Mouse (Mus musculus) heart, embryonic 11.5 days (tissue): Measurements from ENCODE around the gene Tceanc2. TPM values are rescaled to one million over a fixed set of nuclear protein-coding genes. Genes with fewer than 3 reads are reported as not detected.

ENCODE experiments used
- ATAC-seq: fragments of 200-750 bp; cut with Nextera tagmentation; replicated peaks from 2 replicates; pipeline ENCODE4 v1.8.0; 2017; ENCODE audit warnings: moderate library complexity; ENCODE audit not compliant: insufficient number of reproducible peaks, low FRiP score, low TSS enrichment
- H3K27ac ChIP-seq: fragments of 300-500 bp; sonication (generic); 2 replicates; pipeline ENCODE4 v1.5.1; 2014; ENCODE audit warnings: mild to moderate bottlenecking, low read depth, low read length
- H3K27me3 ChIP-seq: fragments of 300-500 bp; sonication (generic); 2 replicates; pipeline ENCODE4 v1.6.1; 2014; ENCODE audit warnings: mild to moderate bottlenecking, low read length, mixed read lengths; ENCODE audit not compliant: control insufficient read depth, insufficient read depth
- H3K36me3 ChIP-seq: fragments of 300-500 bp; sonication (generic); 2 replicates; pipeline ENCODE4 v1.6.1; 2014; ENCODE audit warnings: mild to moderate bottlenecking, low read length, moderate library complexity, mixed read lengths; ENCODE audit not compliant: control insufficient read depth, insufficient read depth
- H3K4me1 ChIP-seq: fragments of 300-500 bp; sonication (generic); 2 replicates; pipeline ENCODE4 v1.6.1; 2014; ENCODE audit warnings: low read length; ENCODE audit not compliant: control insufficient read depth, insufficient read depth
- H3K4me2 ChIP-seq: fragments of 300-500 bp; sonication (generic); 2 replicates; pipeline ENCODE4 v1.6.1; 2014; ENCODE audit warnings: mild to moderate bottlenecking, moderate library complexity
- H3K4me3 ChIP-seq: fragments of 300-500 bp; sonication (generic); 2 replicates; pipeline ENCODE4 v1.5.1; 2014; ENCODE audit warnings: low read depth, low read length
- H3K9ac ChIP-seq: fragments of 300-500 bp; sonication (generic); 2 replicates; pipeline ENCODE4 v1.6.1; 2014; ENCODE audit warnings: mild to moderate bottlenecking, low read depth, low read length, moderate library complexity
- H3K9me3 ChIP-seq: fragments of 300-500 bp; sonication (generic); replicated peaks from 2 replicates; pipeline ENCODE4 v1.6.1; 2016; ENCODE audit warnings: low read length; ENCODE audit not compliant: control insufficient read depth
- WGBS: fragments of 180-500 bp; shearing (Covaris S2); extraction: QIAGEN DNeasy Blood & Tissue Kit; methylation state at CpG from one replicate; pipeline ENCODE4 v1.1.7; 2014; ENCODE audit not compliant: insufficient replicate concordance; 5-methylcytosine and 5-hydroxymethylcytosine counted together
- polyA plus RNA-seq: library from polyadenylated mRNA; unstranded; fragments of >200 nt; fragmentation: Nextera tagmentation; extraction: Ambion mirVana; gene quantifications from 2 replicates; pipeline ENCODE4 v1.2.1, GENCODE M21; 2014

Tceanc2 gene
- polyA plus RNA-seq, 1 experiment from 2014 or later: 19.0 TPM

DNA sequence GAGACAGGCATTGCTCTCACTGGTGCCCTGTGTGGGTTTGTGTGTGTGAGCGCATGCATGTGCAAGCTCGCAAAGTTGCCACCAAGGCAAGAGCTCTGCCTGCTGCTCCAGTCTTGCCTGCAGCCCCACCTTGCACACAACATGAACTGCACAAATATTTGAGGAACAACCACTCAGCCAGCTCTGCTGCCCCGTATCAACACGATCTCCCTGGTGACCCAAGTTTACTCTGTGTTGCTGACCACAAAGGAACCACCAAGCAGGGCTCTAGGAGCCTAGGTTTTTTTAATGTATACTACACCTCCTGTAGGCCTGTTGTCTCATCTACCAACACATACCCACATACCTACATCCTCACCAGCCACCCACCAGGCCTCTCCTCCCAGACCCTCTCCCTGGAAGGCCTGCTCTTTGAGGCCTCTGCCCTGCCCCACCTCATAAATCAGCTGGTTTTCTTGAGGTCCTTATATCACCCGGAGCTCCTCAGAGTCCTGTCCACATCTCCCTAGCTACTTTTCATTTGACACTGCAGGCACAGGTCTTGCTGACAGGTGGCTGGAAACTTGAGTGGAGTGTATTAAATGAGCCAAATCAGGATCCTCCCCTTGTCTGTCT is 31.7 kb upstream of the Tceanc2 start:
- no peak overlapping the region for H3K4me2 ChIP-seq
- H3K36me3 ChIP-seq: no peaks in the 10 kb centered on the region
- no peaks in the 10 kb centered on the region for H3K27me3 ChIP-seq
- no peak for ATAC-seq
- H3K27ac ChIP-seq: no peak overlapping the region
- no peaks in the 10 kb centered on the region for H3K4me1 ChIP-seq
- H3K9me3 ChIP-seq: no peaks in the 10 kb centered on the region
- no peak overlapping the region for H3K4me3 ChIP-seq
- H3K9ac ChIP-seq: no peak overlapping the region
- 71% methylated on average over 5 of the region's 5 CpGs for WGBS

DNA sequence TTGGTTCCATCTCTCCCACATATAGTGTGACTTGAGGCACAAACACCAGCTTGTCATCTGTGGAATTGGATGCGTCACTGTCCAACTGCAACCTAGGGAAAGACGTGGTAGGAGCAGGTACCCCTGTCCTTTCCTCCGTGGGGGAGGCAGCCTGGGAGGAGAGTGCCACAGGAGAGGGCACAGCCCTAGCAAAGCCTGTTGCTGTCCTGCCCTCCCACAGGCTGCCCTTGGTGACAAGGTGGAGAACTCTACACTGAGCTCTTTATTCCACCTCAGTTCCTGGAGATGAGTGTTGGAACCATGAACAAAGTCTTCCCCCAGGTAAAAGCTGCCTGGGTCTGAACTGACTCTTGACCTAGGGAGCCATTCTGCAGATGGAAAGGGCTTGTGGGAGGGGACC is 30.0 kb upstream of the Tceanc2 start, which contains the start of gene Ldlrad1:
Gene Ldlrad1 (plus strand): TSS at position 301 of the 400 bp plus-strand sequence.
- ATAC-seq: no peak
- H3K4me2 ChIP-seq: no peak within 1 kb of the TSS
- H3K4me1 ChIP-seq: no peaks in the 10 kb centered on the region
- 79% methylated on average over 3 of the region's 3 CpGs for WGBS
- H3K36me3 ChIP-seq: peaks cover 5% of the 10 kb centered on the region; the same call in 1 of the 2 replicates
- H3K9me3 ChIP-seq: no peaks in the 10 kb centered on the region
- no peak within 1 kb of the TSS for H3K27ac ChIP-seq
- no peak within 1 kb of the TSS for H3K4me3 ChIP-seq
- no peaks in the 10 kb centered on the region for H3K27me3 ChIP-seq
- H3K9ac ChIP-seq: no peak within 1 kb of the TSS

DNA sequence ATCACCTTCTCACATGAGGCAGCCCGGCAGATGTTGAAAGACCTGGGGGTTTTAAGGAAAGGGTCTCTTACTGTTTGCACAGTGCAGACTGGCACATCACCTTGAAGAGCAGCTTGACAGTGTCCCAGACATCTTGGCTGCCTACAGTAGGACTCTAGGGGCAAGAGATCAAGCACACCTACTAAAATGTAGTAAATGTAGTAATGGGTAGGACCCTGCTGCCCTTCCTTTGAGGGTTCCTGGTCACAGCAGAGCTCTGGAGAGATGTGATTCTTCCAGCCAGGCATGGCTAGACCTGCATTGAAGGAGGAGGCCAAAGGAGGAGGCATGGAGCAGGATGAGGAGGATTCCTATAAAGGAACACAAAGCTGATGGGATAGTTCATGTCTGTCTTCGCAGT is 28.1 kb upstream of the Tceanc2 start:
- no peak overlapping the region for H3K4me2 ChIP-seq
- no peaks in the 10 kb centered on the region for H3K27me3 ChIP-seq
- no peak overlapping the region for H3K27ac ChIP-seq
- peaks cover 5% of the 10 kb centered on the region; the same call in 1 of the 2 replicates for H3K36me3 ChIP-seq
- H3K9ac ChIP-seq: no peak overlapping the region
- no peaks in the 10 kb centered on the region for H3K9me3 ChIP-seq
- ATAC-seq: no peak
- H3K4me1 ChIP-seq: no peaks in the 10 kb centered on the region
- H3K4me3 ChIP-seq: no peak overlapping the region
- WGBS: 93% methylated on average over 2 of the region's 2 CpGs

DNA sequence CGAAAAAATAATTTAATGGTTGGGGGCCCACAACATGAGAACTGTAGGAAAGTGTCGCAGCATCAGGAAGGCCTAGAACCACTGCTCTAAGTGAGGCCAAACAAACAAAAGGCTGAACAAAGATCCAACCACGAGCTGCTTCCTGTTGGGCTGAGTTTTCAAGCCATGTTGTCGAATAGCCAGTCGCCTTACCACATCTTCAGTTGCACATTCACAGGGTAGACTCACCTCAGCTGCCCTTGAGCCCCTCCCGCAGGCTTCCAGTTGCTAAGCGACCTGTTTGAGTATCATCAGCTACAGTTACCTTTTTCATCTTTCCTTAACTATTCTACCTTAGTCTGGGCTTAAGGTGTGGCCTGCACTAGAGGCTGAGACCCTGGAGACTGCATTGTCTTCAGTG is 24.1 kb upstream of the Tceanc2 start:
- H3K9ac ChIP-seq: no peak overlapping the region
- no peaks in the 10 kb centered on the region for H3K9me3 ChIP-seq
- 90% methylated on average over 7 of the region's 7 CpGs for WGBS
- H3K4me3 ChIP-seq: no peak overlapping the region
- H3K4me1 ChIP-seq: no peaks in the 10 kb centered on the region
- no peak overlapping the region for H3K27ac ChIP-seq
- H3K27me3 ChIP-seq: no peaks in the 10 kb centered on the region
- H3K36me3 ChIP-seq: peaks cover 16% of the 10 kb centered on the region
- ATAC-seq: no peak
- no peak overlapping the region for H3K4me2 ChIP-seq

DNA sequence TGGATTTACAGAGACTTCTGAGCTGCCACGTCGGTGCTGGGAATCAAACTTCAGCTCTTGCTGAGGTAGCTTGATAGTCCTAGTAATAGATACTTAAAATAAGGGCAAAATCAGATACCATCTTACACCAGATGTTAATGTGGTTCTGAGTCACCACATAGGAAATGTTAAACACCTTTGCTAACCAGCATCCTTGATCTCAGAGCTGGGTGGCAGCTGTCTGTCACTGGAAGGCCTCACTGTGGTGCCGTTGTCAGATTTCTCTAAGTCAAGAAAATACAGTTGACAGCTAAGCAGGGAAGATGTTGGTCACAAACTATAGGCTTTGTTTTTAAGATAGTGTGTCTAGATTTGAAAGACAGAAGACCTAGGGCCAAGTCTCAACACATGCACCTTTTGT is 22.9 kb upstream of the Tceanc2 start:
- no peak overlapping the region for H3K27ac ChIP-seq
- ATAC-seq: no peak
- H3K4me1 ChIP-seq: no peaks in the 10 kb centered on the region
- peaks cover 21% of the 10 kb centered on the region for H3K36me3 ChIP-seq
- no peak overlapping the region for H3K9ac ChIP-seq
- H3K4me3 ChIP-seq: no peak overlapping the region
- H3K4me2 ChIP-seq: no peak overlapping the region
- no peaks in the 10 kb centered on the region for H3K27me3 ChIP-seq
- WGBS: 95% methylated on average over 3 of the region's 3 CpGs
- H3K9me3 ChIP-seq: no peaks in the 10 kb centered on the region

DNA sequence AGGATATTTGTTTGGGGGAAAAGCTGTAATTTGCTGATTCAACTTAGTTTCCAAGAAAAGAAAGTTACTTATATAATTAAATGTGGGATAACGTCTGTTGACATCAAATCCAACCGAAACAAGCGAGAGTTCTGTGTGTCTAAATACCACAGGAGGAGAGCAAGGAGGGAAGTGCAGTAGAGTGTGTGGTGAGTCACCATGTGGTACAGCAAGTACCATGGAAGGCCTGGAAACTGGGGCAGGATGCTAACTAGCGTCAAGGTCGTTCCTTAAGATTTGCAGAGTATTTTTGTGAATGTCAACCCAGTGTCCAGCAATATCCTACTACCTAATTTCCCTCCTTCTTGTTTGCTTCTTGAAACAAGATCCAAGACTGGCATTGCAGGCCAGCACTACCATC is 19.2 kb upstream of the Tceanc2 start:
- no peak overlapping the region for H3K4me3 ChIP-seq
- ATAC-seq: no peak

DNA sequence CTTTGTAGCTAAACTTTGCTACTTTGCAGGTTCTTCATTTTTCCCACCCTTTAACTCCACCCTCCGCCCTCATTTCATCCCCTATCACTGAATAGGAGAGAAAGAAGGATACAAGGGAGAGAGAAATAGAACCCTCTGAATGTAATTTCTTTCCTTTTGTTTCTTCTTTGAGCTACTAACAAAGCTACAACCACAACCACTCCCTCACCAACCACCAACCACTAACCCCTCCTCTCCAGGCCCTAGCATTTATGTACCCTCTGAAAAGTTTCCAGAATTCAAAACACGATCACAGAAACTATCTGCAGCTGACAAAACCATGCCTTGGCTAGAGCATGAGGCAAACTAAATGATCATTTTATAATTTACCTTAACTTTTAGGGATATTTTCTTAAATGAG is 17.5 kb upstream of the Tceanc2 start:
- 92% methylated on average over 2 of the region's 2 CpGs for WGBS
- no peak overlapping the region for H3K4me3 ChIP-seq

More for the DNA sequence above, 19.2 kb upstream of the Tceanc2 start:
- Histone ChIP-seq H3K4me1 (no peaks in the 10 kb centered on the region), H3K36me3 (peaks cover 24% of the 10 kb centered on the region), H3K9me3 (no peaks in the 10 kb centered on the region), H3K27ac (no peak overlapping the region), H3K9ac (no peak overlapping the region), H3K4me2 (no peak overlapping the region), H3K27me3 (no peaks in the 10 kb centered on the region)
- WGBS: 97% methylated on average over 5 of the region's 5 CpGs

DNA sequence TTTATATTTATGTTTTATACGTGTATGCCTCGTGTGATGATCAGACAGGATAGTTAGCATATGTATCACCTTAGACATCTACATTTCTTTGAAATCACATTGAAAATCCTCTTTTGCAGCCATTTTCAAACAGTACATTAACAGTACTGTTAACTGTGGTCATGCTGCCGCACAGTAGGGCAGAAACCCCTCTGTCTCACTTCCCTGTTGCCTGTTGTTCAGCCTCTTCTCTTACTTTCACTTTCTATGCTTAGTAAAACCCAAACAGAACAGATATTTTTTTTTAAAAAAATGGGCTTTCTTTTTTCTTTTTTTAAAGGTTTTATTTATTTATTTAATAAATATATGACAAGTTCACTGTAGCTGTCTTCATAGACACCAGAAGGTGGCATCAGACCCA is 14.9 kb upstream of the Tceanc2 start:
- H3K4me2 ChIP-seq: no peak overlapping the region
- no peaks in the 10 kb centered on the region for H3K4me1 ChIP-seq
- no peaks in the 10 kb centered on the region for H3K9me3 ChIP-seq
- no peak overlapping the region for H3K4me3 ChIP-seq
- 90% methylated on average over 3 of the region's 3 CpGs for WGBS
- no peaks in the 10 kb centered on the region for H3K27me3 ChIP-seq
- no peak overlapping the region for H3K9ac ChIP-seq
- H3K27ac ChIP-seq: no peak overlapping the region
- peaks cover 21% of the 10 kb centered on the region for H3K36me3 ChIP-seq
- no peak for ATAC-seq

More for the DNA sequence above, 17.5 kb upstream of the Tceanc2 start:
- H3K4me1 ChIP-seq: no peaks in the 10 kb centered on the region
- H3K27me3 ChIP-seq: no peaks in the 10 kb centered on the region
- H3K9me3 ChIP-seq: no peaks in the 10 kb centered on the region
- no peak overlapping the region for H3K27ac ChIP-seq
- H3K36me3 ChIP-seq: peaks cover 27% of the 10 kb centered on the region
- no peak overlapping the region for H3K4me2 ChIP-seq
- H3K9ac ChIP-seq: no peak overlapping the region
- no peak for ATAC-seq

DNA sequence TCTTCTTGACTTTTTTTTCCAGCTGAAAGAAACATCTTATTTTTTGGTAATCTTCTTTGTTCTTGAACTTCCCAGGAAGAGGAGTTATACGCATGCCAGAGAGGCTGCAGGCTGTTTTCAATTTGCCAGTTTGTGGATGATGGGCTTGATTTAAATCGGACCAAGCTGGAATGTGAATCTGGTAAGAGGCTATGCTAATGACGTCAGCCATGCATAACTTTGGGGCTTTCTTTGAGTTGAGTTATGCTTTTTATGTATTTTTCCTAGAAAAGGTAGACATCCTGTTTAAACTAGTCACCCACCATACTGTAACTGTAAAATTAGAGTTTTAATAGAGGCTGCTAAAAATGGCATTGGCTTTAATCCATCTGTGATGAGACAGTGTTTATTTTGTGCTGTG is 6.8 kb upstream of the Tceanc2 start:
- no peaks in the 10 kb centered on the region for H3K4me1 ChIP-seq
- no peak overlapping the region for H3K4me2 ChIP-seq
- 84% methylated on average over 3 of the region's 3 CpGs for WGBS
- no peak for ATAC-seq
- H3K9ac ChIP-seq: no peak overlapping the region
- H3K27ac ChIP-seq: no peak overlapping the region
- H3K36me3 ChIP-seq: peaks cover 3% of the 10 kb centered on the region
- H3K27me3 ChIP-seq: no peaks in the 10 kb centered on the region
- H3K9me3 ChIP-seq: no peaks in the 10 kb centered on the region
- H3K4me3 ChIP-seq: no peak overlapping the region
